Mouse (Mus musculus) WW6 (cell line): ENCODE results near the gene Bst2.

Source experiments
- DNase-seq: peaks from one replicate; pipeline ENCODE4 v3.0.0-alpha.2; 2013; ENCODE audit warnings: low read depth, low spot score

Gene Bst2

GRCm38 (mm10) chr8:71519037-71519825 lies 18.0 kb downstream of the Bst2 start:
- peak; percentile 85 for DNase-seq

GRCm38 (mm10) chr8:71516786-71517185 lies 20.5 kb downstream of the Bst2 start:
- no peak for DNase-seq

- DNase-seq, result no peak
Observed at GRCm38 (mm10) chr8:71515043-71515442, 22.2 kb downstream of the Bst2 start.

- DNase-seq, result no peak
Observed at GRCm38 (mm10) chr8:71513018-71513754, 24.1 kb downstream of the Bst2 start.

- no peak for DNase-seq
Observed at GRCm38 (mm10) chr8:71511644-71512043, 25.6 kb downstream of the Bst2 start, which contains the start of gene Plvap. Gene Plvap (minus strand): TSS chr8:71511752.

GRCm38 (mm10) chr8:71509316-71509715 lies 27.9 kb downstream of the Bst2 start:
- no peak for DNase-seq

GRCm38 (mm10) chr8:71507589-71508104 lies 29.6 kb downstream of the Bst2 start:
- DNase-seq, result peak; percentile 94

GRCm38 (mm10) chr8:71505979-71506378 lies 31.3 kb downstream of the Bst2 start:
- no peak for DNase-seq

GRCm38 (mm10) chr8:71505326-71505725 lies 31.9 kb downstream of the Bst2 start:
- DNase-seq, result no peak

- DNase-seq, result no peak
Observed at GRCm38 (mm10) chr8:71504349-71504748, 32.9 kb downstream of the Bst2 start.

GRCm38 (mm10) chr8:71498816-71499690 lies 38.2 kb downstream of the Bst2 start:
- no peak for DNase-seq

- no peak for DNase-seq
Observed at GRCm38 (mm10) chr8:71497881-71498501, 39.3 kb downstream of the Bst2 start.

GRCm38 (mm10) chr8:71497077-71497645 lies 40.1 kb downstream of the Bst2 start:
- DNase-seq, result no peak

- DNase-seq, result no peak
Observed at GRCm38 (mm10) chr8:71496481-71496880, 40.8 kb downstream of the Bst2 start.

- DNase-seq, result no peak
Observed at GRCm38 (mm10) chr8:71495811-71496210, 41.4 kb downstream of the Bst2 start.

GRCm38 (mm10) chr8:71495039-71495438 lies 42.2 kb downstream of the Bst2 start:
- DNase-seq, result no peak

GRCm38 (mm10) chr8:71488454-71488853 lies 48.8 kb downstream of the Bst2 start:
- peak; percentile 96 for DNase-seq

- no peak for DNase-seq
Observed at GRCm38 (mm10) chr8:71487691-71488445, 49.4 kb downstream of the Bst2 start, which contains the start of gene Gtpbp3. Gene Gtpbp3 (plus strand): TSS chr8:71488103.

GRCm38 (mm10) chr8:71486136-71486529 lies 51.1 kb downstream of the Bst2 start:
- no peak for DNase-seq
